Mouse (Mus musculus) c-Kit-positive CD71-positive TER-119-positive erythroid progenitor cells, embryonic 14.5 days (primary cell): ENCODE measurements around the gene Nme7.
A peak's percentile ranks its signal among the peaks of the same experiment; 100 is the strongest.

Experiments
- DNase-seq: peaks from one replicate; pipeline ENCODE4 v3.0.0-alpha.2; 2013; ENCODE audit warnings: low spot score

Nme7 gene

GRCm38 (mm10) chr1:164303821-164304220 lies at the start of gene Nme7:
Gene Nme7, plus strand, starts transcription at chr1:164304121.
- no peak for DNase-seq

- DNase-seq = no peak
These were observed 49.1 kb upstream of the Nme7 start for GRCm38 (mm10) chr1:164254836-164255235.

GRCm38 (mm10) chr1:164260171-164261028 lies 43.5 kb upstream of the Nme7 start:
- no peak for DNase-seq

GRCm38 (mm10) chr1:164261553-164261952 lies 42.4 kb upstream of the Nme7 start:
- no peak for DNase-seq

- DNase-seq = no peak
These were observed 33.0 kb upstream of the Nme7 start for GRCm38 (mm10) chr1:164270941-164271340.

GRCm38 (mm10) chr1:164273659-164274058 lies 30.3 kb upstream of the Nme7 start:
- DNase-seq = no peak

GRCm38 (mm10) chr1:164275455-164275954 lies 28.4 kb upstream of the Nme7 start, which contains the start of gene Ccdc181:
Gene Ccdc181, plus strand, starts transcription at chr1:164275585.
- peak; percentile 95 for DNase-seq

- DNase-seq = no peak
These were observed 27.4 kb upstream of the Nme7 start for GRCm38 (mm10) chr1:164276552-164276951.

GRCm38 (mm10) chr1:164279332-164279731 lies 24.6 kb upstream of the Nme7 start:
- DNase-seq = no peak

- no peak for DNase-seq
These were observed 19.9 kb upstream of the Nme7 start for GRCm38 (mm10) chr1:164284007-164284406.

- DNase-seq = no peak
These were observed 16.5 kb upstream of the Nme7 start for GRCm38 (mm10) chr1:164287406-164287805.

GRCm38 (mm10) chr1:164292040-164292439 lies 11.9 kb upstream of the Nme7 start:
- DNase-seq = no peak

GRCm38 (mm10) chr1:164294071-164294470 lies 9.8 kb upstream of the Nme7 start:
- DNase-seq = no peak

GRCm38 (mm10) chr1:164296473-164296872 lies 7.4 kb upstream of the Nme7 start:
- DNase-seq = no peak

GRCm38 (mm10) chr1:164301949-164302348 lies 2.0 kb upstream of the Nme7 start:
- no peak for DNase-seq

GRCm38 (mm10) chr1:164307124-164307751 lies 3.3 kb downstream of the Nme7 start, which contains the start of gene Blzf1:
Gene Blzf1, minus strand, starts transcription at chr1:164307489.
- DNase-seq = peak; percentile 99

- DNase-seq = no peak
These were observed 4.0 kb downstream of the Nme7 start for GRCm38 (mm10) chr1:164307922-164308321.

GRCm38 (mm10) chr1:164314085-164314484 lies 10.2 kb downstream of the Nme7 start:
- DNase-seq = peak; percentile 41

GRCm38 (mm10) chr1:164315266-164315665 lies 11.3 kb downstream of the Nme7 start:
- peak; percentile 45 for DNase-seq

- DNase-seq = peak; percentile 75
These were observed 12.8 kb downstream of the Nme7 start for GRCm38 (mm10) chr1:164316697-164317096.

- no peak for DNase-seq
These were observed 13.3 kb downstream of the Nme7 start for GRCm38 (mm10) chr1:164317261-164317660.

GRCm38 (mm10) chr1:164318474-164318873 lies 14.6 kb downstream of the Nme7 start:
- DNase-seq = no peak

- DNase-seq = no peak
These were observed 15.7 kb downstream of the Nme7 start for GRCm38 (mm10) chr1:164319542-164320140.
